Mouse (Mus musculus): ENCODE measurements around the gene Slc22a17. TPM values are rescaled to one million over a fixed set of nuclear protein-coding genes. Genes with fewer than 3 reads are reported as not detected.
"Not testable (repeated sequence)": the region's sequence is repeated elsewhere in the genome, so short reads cannot be mapped to it uniquely, and the experiment has no call there.

The Slc22a17 gene
- 18.5 and 25.6 TPM in 2 replicates for polyA plus RNA-seq (2014; fragmentation: Nextera tagmentation; extraction: Ambion mirVana)

DNA sequence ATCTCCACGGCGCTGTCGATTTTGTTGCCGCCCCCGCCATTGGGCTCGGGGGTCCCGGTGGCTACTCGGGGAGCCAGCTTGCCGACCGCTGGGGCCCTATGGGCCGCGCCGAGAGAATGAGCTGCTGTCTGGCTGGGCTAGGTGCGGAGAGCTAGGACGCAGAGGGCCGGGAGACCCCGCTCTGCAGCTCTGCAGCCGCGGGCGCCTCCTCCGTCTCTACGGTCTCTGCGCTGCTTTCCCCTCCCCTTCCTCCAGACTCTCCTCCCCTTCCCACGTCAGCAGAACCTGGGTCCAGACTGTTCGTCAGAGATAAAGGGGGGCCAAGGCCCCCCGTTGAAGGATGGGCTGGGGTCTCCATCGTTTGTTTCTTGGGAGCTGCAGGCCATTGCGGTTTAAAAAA, at the start of gene Slc22a17:
Slc22a17 (minus strand) TSS at position 247 of the 400 bp plus-strand sequence.
- H3K36me3 ChIP-seq (ENCODE audit: control insufficient read depth, insufficient read depth, low read length), result peaks cover 48% of the 10 kb centered on the region
- H3K27me3 ChIP-seq (ENCODE audit: control insufficient read depth, insufficient read depth, low read length), result no peaks in the 10 kb centered on the region
- H3K4me1 ChIP-seq (ENCODE audit: control insufficient read depth in 2 of 2, insufficient read depth in 2 of 2, low read length in 2 of 2), result peaks cover 15 to 18% of the 10 kb centered on the region in 2 experiments
- peak within 1 kb of the TSS; percentile 56 to 91 for H3K4me3 ChIP-seq (ENCODE audit: control insufficient read depth in 1 of 2, insufficient read depth in 1 of 2, low read depth in 1 of 2, low read length in 2 of 2)
- 0% methylated on average over 25 of the region's 28 CpGs for WGBS
- peak; percentile 76 for ATAC-seq (ENCODE audit: insufficient number of reproducible peaks, insufficient read depth, low FRiP score, low read depth)
- peak within 1 kb of the TSS; percentile 94 for H3K9ac ChIP-seq (ENCODE audit: low read length)
- H3K27ac ChIP-seq (replicated peaks in 1 of 2; ENCODE audit: control insufficient read depth in 1 of 2, insufficient read depth in 1 of 2, low read depth in 2 of 2, low read length in 2 of 2), result peak within 1 kb of the TSS in 1 of 2 experiments; percentile 72; a peak in 2 of 4 replicates
- H3K4me2 ChIP-seq (ENCODE audit: low read length), result peak within 1 kb of the TSS; percentile 99
- no peaks in the 10 kb centered on the region for H3K9me3 ChIP-seq (ENCODE audit: control insufficient read depth, low read length)

DNA sequence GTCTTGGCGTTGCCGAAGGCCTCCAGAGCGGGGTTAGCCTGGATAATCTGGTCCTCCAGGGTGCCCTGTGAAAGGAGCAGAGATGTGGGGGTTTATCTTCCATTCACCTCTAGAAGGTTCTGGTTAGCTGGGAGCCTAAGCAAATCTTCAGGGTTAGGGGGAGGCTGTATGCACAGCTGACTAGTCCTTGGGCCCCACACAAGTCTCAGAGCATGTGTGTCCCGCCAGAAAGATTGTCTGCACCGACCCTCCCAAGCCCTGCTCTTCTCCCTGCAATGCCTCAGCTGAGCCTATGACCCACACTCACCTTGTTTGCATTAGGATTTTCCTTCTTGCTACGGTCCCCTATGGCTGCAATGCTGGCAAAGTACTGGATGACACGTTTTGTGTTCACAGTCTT, 49.8 kb upstream of the Slc22a17 start:
- Histone ChIP-seq H3K36me3 (ENCODE audit: control insufficient read depth, insufficient read depth, low read length) (peaks cover 71% of the 10 kb centered on the region), H3K4me2 (ENCODE audit: low read length) (peak overlapping the region; percentile 66), H3K4me3 (ENCODE audit: control insufficient read depth in 1 of 2, insufficient read depth in 1 of 2, low read depth in 1 of 2, low read length in 2 of 2) (peak overlapping the region; percentile 42 to 62), H3K27me3 (ENCODE audit: control insufficient read depth, insufficient read depth, low read length) (no peaks in the 10 kb centered on the region), H3K9me3 (ENCODE audit: control insufficient read depth, low read length) (no peaks in the 10 kb centered on the region), H3K27ac (replicated peaks in 1 of 2; ENCODE audit: control insufficient read depth in 1 of 2, insufficient read depth in 1 of 2, low read depth in 2 of 2, low read length in 2 of 2) (peak overlapping the region; percentile 71 to 87), H3K4me1 (ENCODE audit: control insufficient read depth in 2 of 2, insufficient read depth in 2 of 2, low read length in 2 of 2) (peaks cover 23 to 36% of the 10 kb centered on the region in 2 experiments), H3K9ac (ENCODE audit: low read length) (peak overlapping the region; percentile 83)
- ATAC-seq (ENCODE audit: insufficient number of reproducible peaks, insufficient read depth, low FRiP score, low read depth), result no peak
- 46% methylated on average over 7 of the region's 7 CpGs for WGBS

DNA sequence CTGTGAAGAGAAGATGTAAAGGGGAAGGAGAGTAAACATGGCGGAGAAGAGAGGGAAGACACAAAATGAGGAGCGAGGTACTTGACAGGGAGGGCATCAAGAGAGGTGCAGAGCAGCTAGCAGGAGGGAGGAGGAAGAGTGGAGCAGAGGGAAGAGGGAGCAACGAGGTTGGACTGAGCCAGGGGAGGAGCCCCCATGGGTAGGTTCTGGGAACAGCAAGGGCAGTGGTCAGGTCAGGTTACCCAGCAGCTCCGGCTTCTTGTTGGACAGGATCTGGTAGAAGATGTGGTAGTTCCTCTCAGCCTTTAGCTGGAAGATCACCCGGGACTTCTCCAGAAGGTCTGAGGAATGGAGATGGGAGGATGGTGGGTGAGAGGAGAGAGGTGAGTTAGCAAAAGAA, 48.6 kb upstream of the Slc22a17 start:
- Histone ChIP-seq H3K4me2 (ENCODE audit: low read length) (peak overlapping the region; percentile 66), H3K27me3 (ENCODE audit: control insufficient read depth, insufficient read depth, low read length) (no peaks in the 10 kb centered on the region), H3K36me3 (ENCODE audit: control insufficient read depth, insufficient read depth, low read length) (peaks cover 83% of the 10 kb centered on the region), H3K9me3 (ENCODE audit: control insufficient read depth, low read length) (no peaks in the 10 kb centered on the region), H3K4me1 (ENCODE audit: control insufficient read depth in 2 of 2, insufficient read depth in 2 of 2, low read length in 2 of 2) (peaks cover 18 to 24% of the 10 kb centered on the region in 2 experiments; a peak in 3 of 4 replicates), H3K4me3 (ENCODE audit: control insufficient read depth in 1 of 2, insufficient read depth in 1 of 2, low read depth in 1 of 2, low read length in 2 of 2) (peak overlapping the region; percentile 31 to 42), H3K27ac (replicated peaks in 1 of 2; ENCODE audit: control insufficient read depth in 1 of 2, insufficient read depth in 1 of 2, low read depth in 2 of 2, low read length in 2 of 2) (peak overlapping the region; percentile 71 to 87), H3K9ac (ENCODE audit: low read length) (peak overlapping the region; percentile 83)
- ATAC-seq (ENCODE audit: insufficient number of reproducible peaks, insufficient read depth, low FRiP score, low read depth), result no peak
- 47% methylated on average over 5 of the region's 5 CpGs for WGBS

DNA sequence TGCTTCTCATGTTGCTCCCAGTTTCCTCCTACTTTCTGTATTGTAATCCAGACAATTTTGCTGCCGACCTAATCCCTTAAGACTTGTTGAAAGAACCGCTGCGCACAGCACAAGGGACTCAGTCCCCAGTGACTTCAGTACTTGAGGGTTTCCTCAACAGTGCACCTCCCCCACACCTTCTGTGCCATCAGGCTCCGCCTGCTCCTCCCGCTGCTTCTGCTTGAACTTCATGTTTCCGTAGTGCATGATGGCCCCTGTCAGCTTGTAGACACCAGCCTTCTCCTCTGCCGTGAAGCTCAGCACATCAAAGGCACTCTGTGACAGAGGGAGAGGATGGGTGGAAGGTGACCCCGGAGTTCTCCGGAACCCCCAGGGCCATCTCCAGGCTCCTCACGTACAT, 47.8 kb upstream of the Slc22a17 start:
- Histone ChIP-seq H3K4me1 (ENCODE audit: control insufficient read depth in 2 of 2, insufficient read depth in 2 of 2, low read length in 2 of 2) (peaks cover 18 to 22% of the 10 kb centered on the region in 2 experiments; a peak in 3 of 4 replicates), H3K4me3 (ENCODE audit: control insufficient read depth in 1 of 2, insufficient read depth in 1 of 2, low read depth in 1 of 2, low read length in 2 of 2) (peak overlapping the region; percentile 31 to 42; a peak in 3 of 4 replicates), H3K36me3 (ENCODE audit: control insufficient read depth, insufficient read depth, low read length) (peaks cover 90% of the 10 kb centered on the region), H3K27ac (replicated peaks in 1 of 2; ENCODE audit: control insufficient read depth in 1 of 2, insufficient read depth in 1 of 2, low read depth in 2 of 2, low read length in 2 of 2) (peak overlapping the region; percentile 29 to 87), H3K27me3 (ENCODE audit: control insufficient read depth, insufficient read depth, low read length) (no peaks in the 10 kb centered on the region), H3K9ac (ENCODE audit: low read length) (peak overlapping the region; percentile 83), H3K9me3 (ENCODE audit: control insufficient read depth, low read length) (no peaks in the 10 kb centered on the region), H3K4me2 (ENCODE audit: low read length) (peak overlapping the region; percentile 66)
- no peak for ATAC-seq (ENCODE audit: insufficient number of reproducible peaks, insufficient read depth, low FRiP score, low read depth)
- WGBS, result 38% methylated on average over 10 of the region's 10 CpGs

GRCm38 (mm10) chr14:54959853-54960613, 47.1 kb upstream of the Slc22a17 start:
- not testable (repeated sequence) for ATAC-seq (ENCODE audit: insufficient number of reproducible peaks, insufficient read depth, low FRiP score, low read depth)
- 67% methylated on average over 12 of the region's 12 CpGs for WGBS

GRCm38 (mm10) chr14:54959197-54959596, 46.3 kb upstream of the Slc22a17 start:
- peak overlapping the region; percentile 3 to 52; a peak in 2 of 4 replicates for H3K27ac ChIP-seq (replicated peaks in 1 of 2; ENCODE audit: control insufficient read depth in 1 of 2, insufficient read depth in 1 of 2, low read depth in 2 of 2, low read length in 2 of 2)

More at GRCm38 (mm10) chr14:54959853-54960613, 47.1 kb upstream of the Slc22a17 start:
- H3K27me3 ChIP-seq (ENCODE audit: control insufficient read depth, insufficient read depth, low read length); H3K9me3 ChIP-seq (ENCODE audit: control insufficient read depth, low read length): not testable (repeated sequence)
- H3K4me3 ChIP-seq (ENCODE audit: control insufficient read depth in 1 of 2, insufficient read depth in 1 of 2, low read depth in 1 of 2, low read length in 2 of 2), result peak overlapping the region; percentile 18 to 42
- peak overlapping the region; percentile 14 to 87; a peak in 2 of 4 replicates for H3K27ac ChIP-seq (replicated peaks in 1 of 2; ENCODE audit: control insufficient read depth in 1 of 2, insufficient read depth in 1 of 2, low read depth in 2 of 2, low read length in 2 of 2)
- peaks cover 97% of the 10 kb centered on the region for H3K36me3 ChIP-seq (ENCODE audit: control insufficient read depth, insufficient read depth, low read length)
- H3K4me1 ChIP-seq (ENCODE audit: control insufficient read depth in 2 of 2, insufficient read depth in 2 of 2, low read length in 2 of 2), result peaks cover 18 to 22% of the 10 kb centered on the region in 2 experiments; a peak in 3 of 4 replicates
- peak overlapping the region; percentile 83; the same call in 1 of the 2 replicates for H3K9ac ChIP-seq (ENCODE audit: low read length)
- H3K4me2 ChIP-seq (ENCODE audit: low read length), result peak overlapping the region; percentile 66

GRCm38 (mm10) chr14:54958503-54958902, 45.6 kb upstream of the Slc22a17 start:
- Histone ChIP-seq H3K27ac (replicated peaks in 1 of 2; ENCODE audit: control insufficient read depth in 1 of 2, insufficient read depth in 1 of 2, low read depth in 2 of 2, low read length in 2 of 2) (peak overlapping the region; percentile 7 to 39; a peak in 2 of 4 replicates), H3K4me1 (ENCODE audit: control insufficient read depth in 2 of 2, insufficient read depth in 2 of 2, low read length in 2 of 2) (peaks cover 15 to 22% of the 10 kb centered on the region in 2 experiments; a peak in 3 of 4 replicates), H3K27me3 (ENCODE audit: control insufficient read depth, insufficient read depth, low read length) (no peaks in the 10 kb centered on the region), H3K4me2 (ENCODE audit: low read length) (peak overlapping the region; percentile 66), H3K4me3 (ENCODE audit: control insufficient read depth in 1 of 2, insufficient read depth in 1 of 2, low read depth in 1 of 2, low read length in 2 of 2) (peak overlapping the region in 1 of 2 experiments; percentile 12; a peak in 1 of 4 replicates), H3K36me3 (ENCODE audit: control insufficient read depth, insufficient read depth, low read length) (peaks cover 97% of the 10 kb centered on the region), H3K9ac (ENCODE audit: low read length) (peak overlapping the region; percentile 63; the same call in 1 of the 2 replicates), H3K9me3 (ENCODE audit: control insufficient read depth, low read length) (no peaks in the 10 kb centered on the region)
- WGBS, result 60% methylated on average over 4 of the region's 4 CpGs
- ATAC-seq (ENCODE audit: insufficient number of reproducible peaks, insufficient read depth, low FRiP score, low read depth), result no peak

More at GRCm38 (mm10) chr14:54959197-54959596, 46.3 kb upstream of the Slc22a17 start:
- peaks cover 17 to 22% of the 10 kb centered on the region in 2 experiments; a peak in 3 of 4 replicates for H3K4me1 ChIP-seq (ENCODE audit: control insufficient read depth in 2 of 2, insufficient read depth in 2 of 2, low read length in 2 of 2)
- peak overlapping the region; percentile 66; the same call in 1 of the 2 replicates for H3K4me2 ChIP-seq (ENCODE audit: low read length)
- no peaks in the 10 kb centered on the region for H3K9me3 ChIP-seq (ENCODE audit: control insufficient read depth, low read length)
- peak overlapping the region; percentile 11 to 16; a peak in 1 of 4 replicates for H3K4me3 ChIP-seq (ENCODE audit: control insufficient read depth in 1 of 2, insufficient read depth in 1 of 2, low read depth in 1 of 2, low read length in 2 of 2)
- WGBS, result 74% methylated on average over 3 of the region's 3 CpGs
- peaks cover 97% of the 10 kb centered on the region for H3K36me3 ChIP-seq (ENCODE audit: control insufficient read depth, insufficient read depth, low read length)
- no peaks in the 10 kb centered on the region for H3K27me3 ChIP-seq (ENCODE audit: control insufficient read depth, insufficient read depth, low read length)
- ATAC-seq (ENCODE audit: insufficient number of reproducible peaks, insufficient read depth, low FRiP score, low read depth), result no peak
- peak overlapping the region; percentile 63 for H3K9ac ChIP-seq (ENCODE audit: low read length)

All from heart, embryonic 14.5 days (tissue).